Mouse (Mus musculus) embryonic facial prominence, embryonic 12.5 days (tissue): ENCODE measurements around the gene Rnf25. TPM values are rescaled to one million over a fixed set of nuclear protein-coding genes. Genes with fewer than 3 reads are reported as not detected.

Experiments
- ATAC-seq: fragments of 200-750 bp; cut with Nextera tagmentation; 2 replicates; pipeline ENCODE4 v1.8.0; 2017; ENCODE audit not compliant: insufficient number of reproducible peaks, insufficient read depth, low FRiP score, low TSS enrichment
- H3K27ac ChIP-seq: fragments of 300-500 bp; sonication (generic); 2 replicates; pipeline ENCODE4 v1.5.1; 2016; ENCODE audit warnings: mild to moderate bottlenecking
- H3K27me3 ChIP-seq: fragments of 300-500 bp; sonication (generic); 2 replicates; pipeline ENCODE4 v1.6.1; 2016; ENCODE audit warnings: mild to moderate bottlenecking, moderate library complexity
- H3K36me3 ChIP-seq: fragments of 300-500 bp; sonication (generic); 2 replicates; pipeline ENCODE4 v1.6.1; 2016; ENCODE audit warnings: mild to moderate bottlenecking
- H3K4me1 ChIP-seq: fragments of 300-500 bp; sonication (generic); 2 replicates; pipeline ENCODE4 v1.6.1; 2016
- H3K4me2 ChIP-seq: fragments of 300-500 bp; sonication (generic); replicated peaks from 2 replicates; pipeline ENCODE4 v1.6.1; 2016; ENCODE audit warnings: mild to moderate bottlenecking, moderate library complexity
- H3K4me3 ChIP-seq: fragments of 300-500 bp; sonication (generic); 2 replicates; pipeline ENCODE4 v1.5.1; 2016; ENCODE audit warnings: mild to moderate bottlenecking
- H3K9ac ChIP-seq: fragments of 300-500 bp; sonication (generic); 2 replicates; pipeline ENCODE4 v1.6.1; 2016; ENCODE audit warnings: mild to moderate bottlenecking, moderate library complexity
- H3K9me3 ChIP-seq: fragments of 300-500 bp; sonication (generic); 2 replicates; pipeline ENCODE4 v1.6.1; 2016; ENCODE audit warnings: mild to moderate bottlenecking, moderate library complexity
- WGBS: fragments of 180-500 bp; shearing (Covaris S2); methylation state at CpG from one replicate; pipeline ENCODE4 v1.1.7; 2016; 5-methylcytosine and 5-hydroxymethylcytosine counted together
- polyA plus RNA-seq: library from polyadenylated mRNA; unstranded; fragments of >200 nt; fragmentation: Nextera tagmentation; extraction: Ambion mirVana; gene quantifications from 2 replicates; pipeline ENCODE4 v1.2.1, GENCODE M21; 2016

Gene Rnf25
- 37.9 and 39.0 TPM in 2 replicates for polyA plus RNA-seq

DNA sequence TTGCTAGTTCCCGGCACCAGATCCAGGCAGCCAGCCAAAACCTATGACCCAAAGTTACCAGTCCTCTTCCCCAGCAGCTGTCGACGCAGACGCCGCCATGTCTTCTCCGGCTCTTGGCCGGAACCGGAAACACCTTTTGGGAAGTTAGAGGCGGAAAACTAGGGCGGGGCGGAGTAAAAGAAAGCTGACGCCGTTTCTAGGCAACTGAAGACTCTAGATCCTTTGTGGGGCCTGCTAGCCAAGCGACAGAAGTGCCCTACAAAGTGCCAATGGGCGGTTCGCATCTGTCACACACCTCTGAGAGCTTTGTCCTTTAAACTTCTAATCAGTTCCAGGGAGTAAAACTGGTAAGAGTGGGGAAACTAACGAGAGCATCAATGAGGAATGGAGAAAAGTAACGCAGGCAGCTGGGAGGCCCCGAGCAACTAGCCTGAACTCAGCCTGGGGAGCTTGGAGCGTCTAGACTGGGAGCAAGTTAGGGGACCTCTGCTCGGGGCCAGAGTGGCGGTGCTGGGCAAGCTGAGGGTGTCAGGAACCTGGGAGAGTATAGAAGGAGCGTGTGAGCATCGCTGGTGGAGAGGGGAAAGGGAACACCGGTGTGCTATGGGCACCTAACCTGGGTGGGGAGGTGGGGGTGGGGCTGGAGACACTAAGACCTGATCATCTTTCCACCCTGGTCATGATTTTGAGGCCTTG lies at the start of gene Rnf25, which contains the start of gene Stk36:
Gene Rnf25, minus strand, starts transcription at position 131 of the 696 bp plus-strand sequence.
Gene Stk36, plus strand, starts transcription at position 179 of the 696 bp plus-strand sequence.
- H3K27me3 ChIP-seq: no peaks in the 10 kb centered on the region
- 0 out of 2 replicates have a peak within 1 kb of the TSS, but pooled peaks have one; percentile 17 for H3K27ac ChIP-seq
- peaks cover 11% of the 10 kb centered on the region for H3K4me1 ChIP-seq
- ATAC-seq: peak; percentile 83
- 11% methylated on average over 25 of the region's 25 CpGs for WGBS
- H3K4me3 ChIP-seq: peak within 1 kb of the TSS; percentile 89
- H3K9me3 ChIP-seq: no peaks in the 10 kb centered on the region
- H3K4me2 ChIP-seq: peak within 1 kb of the TSS; percentile 74
- peaks cover 31% of the 10 kb centered on the region for H3K36me3 ChIP-seq
- H3K9ac ChIP-seq: peak within 1 kb of the TSS; percentile 82

DNA sequence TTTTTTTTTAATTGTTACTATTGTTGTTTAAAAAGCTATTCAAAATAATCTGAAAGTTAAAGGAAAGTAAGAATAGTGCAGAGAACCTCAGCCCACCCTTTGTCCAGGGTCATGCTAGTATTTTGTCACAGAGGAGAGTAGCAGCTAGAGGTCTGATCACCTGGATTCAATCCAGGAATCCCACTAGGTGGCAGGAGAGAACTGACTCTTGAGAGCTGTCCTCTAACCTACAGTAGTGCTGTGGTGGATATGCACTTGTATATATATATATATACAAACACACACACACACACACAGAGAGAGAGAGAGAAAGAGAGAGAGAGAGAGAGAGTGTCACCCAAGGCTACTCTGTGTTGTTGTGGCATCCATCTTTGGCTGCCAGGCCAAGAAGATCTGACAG lies 42.7 kb upstream of the Rnf25 start:
- Histone ChIP-seq H3K36me3 (no peaks in the 10 kb centered on the region), H3K4me3 (no peak overlapping the region), H3K4me1 (no peaks in the 10 kb centered on the region), H3K27me3 (no peaks in the 10 kb centered on the region), H3K9me3 (no peaks in the 10 kb centered on the region), H3K27ac (no peak overlapping the region), H3K4me2 (no peak overlapping the region), H3K9ac (no peak overlapping the region)
- ATAC-seq: no peak

GRCm38 (mm10) chr1:74643524-74643923 lies 42.3 kb upstream of the Rnf25 start:
- whole genome bisulfite sequencing: 65% methylated on average over 2 of the region's 2 CpGs
- Histone ChIP-seq H3K9ac (no peak overlapping the region), H3K9me3 (no peaks in the 10 kb centered on the region), H3K27ac (no peak overlapping the region), H3K36me3 (no peaks in the 10 kb centered on the region), H3K4me3 (no peak overlapping the region), H3K4me2 (no peak overlapping the region), H3K27me3 (no peaks in the 10 kb centered on the region), H3K4me1 (no peaks in the 10 kb centered on the region)
- no peak for ATAC-seq

DNA sequence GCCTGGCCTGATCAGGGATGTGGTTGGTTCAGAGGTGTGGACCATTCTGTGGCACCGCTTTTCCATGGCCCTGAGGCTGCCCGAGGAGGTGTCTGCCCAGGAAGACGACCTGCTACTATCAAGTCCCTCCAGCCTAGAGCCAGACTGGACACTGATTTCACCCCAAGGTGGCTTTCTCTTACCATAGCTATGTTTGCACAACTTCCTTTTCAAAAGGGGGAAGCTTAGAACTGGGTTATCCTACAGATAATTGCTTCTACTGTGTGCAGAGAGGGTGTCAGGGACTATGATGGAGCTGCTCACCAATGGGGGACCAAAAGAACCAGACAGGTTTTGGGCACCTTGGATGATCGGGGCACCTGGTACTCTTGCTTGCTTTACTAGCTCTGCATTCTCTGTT lies 31.5 kb upstream of the Rnf25 start:
- no peak overlapping the region for H3K4me2 ChIP-seq
- no peaks in the 10 kb centered on the region for H3K9me3 ChIP-seq
- WGBS: 88% methylated on average over 4 of the region's 4 CpGs
- H3K4me3 ChIP-seq: no peak overlapping the region
- peaks cover 25% of the 10 kb centered on the region for H3K36me3 ChIP-seq
- no peak overlapping the region for H3K27ac ChIP-seq
- ATAC-seq: no peak
- H3K27me3 ChIP-seq: no peaks in the 10 kb centered on the region
- H3K4me1 ChIP-seq: no peaks in the 10 kb centered on the region
- no peak overlapping the region for H3K9ac ChIP-seq

- H3K4me2 ChIP-seq: no peak overlapping the region
- no peak overlapping the region for H3K27ac ChIP-seq
- H3K4me3 ChIP-seq: no peak overlapping the region
- whole genome bisulfite sequencing: 28% methylated on average over 7 of the region's 7 CpGs
- no peaks in the 10 kb centered on the region for H3K27me3 ChIP-seq
- H3K9me3 ChIP-seq: no peaks in the 10 kb centered on the region
- no peak for ATAC-seq
- no peaks in the 10 kb centered on the region for H3K4me1 ChIP-seq
- H3K9ac ChIP-seq: no peak overlapping the region
- H3K36me3 ChIP-seq: peaks cover 31% of the 10 kb centered on the region
Measured at GRCm38 (mm10) chr1:74628001-74628400, 26.8 kb upstream of the Rnf25 start.

- H3K4me1 ChIP-seq: no peaks in the 10 kb centered on the region
- no peak overlapping the region for H3K9ac ChIP-seq
- no peak for ATAC-seq
- no peak overlapping the region for H3K4me2 ChIP-seq
- no peaks in the 10 kb centered on the region for H3K27me3 ChIP-seq
- 84% methylated on average over 4 of the region's 4 CpGs for WGBS
- no peak overlapping the region for H3K4me3 ChIP-seq
- H3K27ac ChIP-seq: no peak overlapping the region
- no peaks in the 10 kb centered on the region for H3K9me3 ChIP-seq
- peaks cover 31% of the 10 kb centered on the region for H3K36me3 ChIP-seq
Measured at GRCm38 (mm10) chr1:74626076-74626475, 24.9 kb upstream of the Rnf25 start.

- Histone ChIP-seq H3K9me3 (no peaks in the 10 kb centered on the region), H3K9ac (no peak overlapping the region), H3K4me1 (no peaks in the 10 kb centered on the region), H3K27ac (no peak overlapping the region), H3K4me3 (no peak overlapping the region), H3K4me2 (no peak overlapping the region), H3K36me3 (peaks cover 31% of the 10 kb centered on the region), H3K27me3 (no peaks in the 10 kb centered on the region)
- 92% methylated on average over 1 of the region's 1 CpGs for WGBS
- ATAC-seq: no peak
Measured at GRCm38 (mm10) chr1:74624183-74624582, 23.0 kb upstream of the Rnf25 start.

- Histone ChIP-seq H3K9ac (peak overlapping the region; percentile 82), H3K27ac (0 out of 2 replicates have a peak overlapping the region, but pooled peaks have one; percentile 17), H3K36me3 (peaks cover 33% of the 10 kb centered on the region), H3K27me3 (no peaks in the 10 kb centered on the region), H3K4me3 (peak overlapping the region; percentile 89), H3K4me2 (peak overlapping the region; percentile 74), H3K9me3 (no peaks in the 10 kb centered on the region), H3K4me1 (peaks cover 11% of the 10 kb centered on the region)
- peak; percentile 58; the same call in 1 of the 2 replicates for ATAC-seq
- 9% methylated on average over 26 of the region's 26 CpGs for WGBS
Measured at GRCm38 (mm10) chr1:74600501-74601266, 513 bp downstream of the Rnf25 start.

DNA sequence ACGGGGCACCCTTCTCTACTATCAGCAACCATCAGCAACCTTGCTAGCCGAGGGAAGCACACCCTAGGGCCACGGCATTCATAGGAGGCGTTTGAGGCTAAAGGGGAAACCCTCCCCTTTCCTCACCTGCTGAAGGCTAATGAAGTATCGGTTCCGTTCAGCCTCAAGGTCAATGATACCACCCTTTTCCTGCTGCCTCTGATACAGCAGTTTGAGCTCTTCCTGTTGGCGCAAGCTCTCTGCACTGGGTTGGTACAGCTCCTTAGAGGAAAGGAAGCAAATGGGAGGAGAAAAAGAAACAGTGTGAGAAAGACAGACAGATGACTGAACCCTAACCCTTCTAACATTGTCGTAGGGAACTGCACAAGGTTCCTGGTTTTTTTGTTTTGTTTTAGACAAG lies 6.8 kb downstream of the Rnf25 start:
- H3K4me3 ChIP-seq: no peak overlapping the region
- ATAC-seq: no peak
- no peaks in the 10 kb centered on the region for H3K9me3 ChIP-seq
- no peak overlapping the region for H3K9ac ChIP-seq
- 89% methylated on average over 8 of the region's 8 CpGs for WGBS
- no peaks in the 10 kb centered on the region for H3K27me3 ChIP-seq
- H3K4me2 ChIP-seq: no peak overlapping the region
- H3K4me1 ChIP-seq: no peaks in the 10 kb centered on the region
- H3K27ac ChIP-seq: no peak overlapping the region
- H3K36me3 ChIP-seq: peaks cover 78% of the 10 kb centered on the region

- peak; percentile 100 for ATAC-seq
- Histone ChIP-seq H3K27ac (peak within 1 kb of the TSS; percentile 69), H3K9me3 (no peaks in the 10 kb centered on the region)
Measured at GRCm38 (mm10) chr1:74587773-74588445, 13.3 kb downstream of the Rnf25 start, which contains the start of the genes Zfp142 and Bcs1l. Gene Zfp142, minus strand, starts transcription at chr1:74588246. Gene Bcs1l, plus strand, starts transcription at chr1:74588289.

DNA sequence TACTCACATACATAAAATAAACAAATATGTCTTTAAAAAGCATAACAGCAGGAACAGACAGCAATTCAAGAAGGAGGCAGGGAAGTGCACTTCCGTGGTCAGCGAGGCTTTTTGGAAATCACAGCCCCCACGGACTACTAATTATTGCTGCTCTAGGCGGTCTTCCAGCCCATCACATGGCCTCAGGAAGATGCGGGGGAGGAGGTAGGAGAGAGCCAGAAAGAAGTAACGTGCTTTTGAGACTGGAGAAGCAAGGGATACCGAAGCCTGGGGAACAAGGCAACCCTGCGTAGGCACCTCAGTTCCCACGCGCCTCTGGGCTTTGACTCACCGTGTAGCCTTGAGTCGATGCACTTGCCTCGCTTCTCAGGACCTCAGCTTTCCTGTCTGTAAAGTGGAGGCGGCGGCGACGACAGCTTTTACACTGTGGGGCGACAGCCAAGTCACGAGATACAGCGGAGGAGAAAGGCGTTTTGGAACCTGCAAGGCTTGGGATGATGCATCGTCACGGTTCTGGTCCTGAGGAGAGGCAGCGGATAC lies 13.9 kb downstream of the Rnf25 start:
- H3K4me2 ChIP-seq: peak overlapping the region; percentile 90
- H3K27me3 ChIP-seq: no peaks in the 10 kb centered on the region
- ATAC-seq: no peak
- peaks cover 17% of the 10 kb centered on the region for H3K4me1 ChIP-seq
- H3K9ac ChIP-seq: peak overlapping the region; percentile 86
- H3K27ac ChIP-seq: peak overlapping the region; percentile 69
- H3K4me3 ChIP-seq: peak overlapping the region; percentile 90
- no peaks in the 10 kb centered on the region for H3K9me3 ChIP-seq
- peaks cover 32% of the 10 kb centered on the region for H3K36me3 ChIP-seq
- WGBS: under 1% methylated on average over 24 of the region's 24 CpGs

More at GRCm38 (mm10) chr1:74587773-74588445, 13.3 kb downstream of the Rnf25 start, which contains the start of the genes Zfp142 and Bcs1l:
- H3K36me3 ChIP-seq: peaks cover 36% of the 10 kb centered on the region
- WGBS: under 1% methylated on average over 48 of the region's 48 CpGs
- no peaks in the 10 kb centered on the region for H3K27me3 ChIP-seq
- peak within 1 kb of the TSS; percentile 90 for H3K4me3 ChIP-seq
- peak within 1 kb of the TSS; percentile 86 for H3K9ac ChIP-seq
- peak within 1 kb of the TSS; percentile 90 for H3K4me2 ChIP-seq
- H3K4me1 ChIP-seq: peaks cover 17% of the 10 kb centered on the region
